Comparison of ENCODE assay signal across 14 mouse cellular contexts in genomic region chr11:22007781-22008110, GRCm38 (mm10). TPM values are rescaled to one million over a fixed set of nuclear protein-coding genes. Genes with fewer than 3 reads are reported as not detected.
DNase-seq lines count a peak whose midpoint lies in the region; ATAC-seq and TF ChIP-seq lines count a peak whose summit lies in the region.
"Had no signal": no experiment of that assay in that cellular context is flagged by ENCODE, and none has a peak within 500 bp of the region (broad histone marks: within the 10 kb centered on the region; RNA-seq: fewer than 3 reads in every experiment).

No protein-coding gene starts in this region.

- no peak for TF ChIP-seq EP300 in CH12.LX (IDR thresholded peaks at IDR 0.05; ENCODE audit: low read length)

- no peak for TF ChIP-seq CTCF in CH12.LX (conservative IDR thresholded peaks at IDR 0.05 in 1 of 2, IDR thresholded peaks at IDR 0.05 in 1 of 2; ENCODE audit: low read depth in 2 of 2, low read length in 2 of 2)

- H3K9ac ChIP-seq in CH12.LX (ENCODE audit: insufficient read depth, low read depth): peak overlapping the region; percentile 39
- H3K9ac ChIP-seq in forebrain, embryonic 15.5 days (replicated peaks): peak overlapping the region; percentile 47
- H3K9ac ChIP-seq in liver, embryonic 13.5 days: no peak overlapping the region
- H3K9ac ChIP-seq in intestine, embryonic 16.5 days (ENCODE audit: low read depth, low read length): no peak overlapping the region

- peaks cover 38% of the 10 kb centered on the region for H3K4me1 ChIP-seq in heart, embryonic 10.5 days
- H3K4me1 ChIP-seq in CH12.LX (ENCODE audit: control insufficient read depth in 1 of 2, insufficient read depth in 2 of 2): peaks cover 0 to 23% of the 10 kb centered on the region in 2 experiments; a peak in 2 of 4 replicates
- peaks cover 44% of the 10 kb centered on the region for H3K4me1 ChIP-seq in forebrain, embryonic 15.5 days
- H3K4me1 ChIP-seq in liver, embryonic 13.5 days (replicated peaks): peaks cover 12% of the 10 kb centered on the region; the same call in 1 of the 2 replicates
- H3K4me1 ChIP-seq in intestine, embryonic 16.5 days (ENCODE audit: control insufficient read depth, insufficient read depth, low read length): peaks cover 4% of the 10 kb centered on the region; the same call in 1 of the 2 replicates

- DNase-seq in heart, embryonic 10.5 days (ENCODE audit: low spot score): no peak
- no peak for DNase-seq in heart, adult 18-20 months
- DNase-seq in CH12.LX (ENCODE audit: extremely low read depth): no peak
- DNase-seq in liver, embryonic 13.5 days: no peak
- no peak for DNase-seq in left cerebral cortex, adult 8-10 months (ENCODE audit: low spot score in 2 of 2)
- DNase-seq in cerebellum, postnatal 25 days: no peak
- DNase-seq: heart, postnatal 36 days; lung, postnatal 10 days had no signal

- TF ChIP-seq RAD21 in CH12.LX (IDR thresholded peaks at IDR 0.05; ENCODE audit: low read depth, low read length): no peak

- H3K79me2 ChIP-seq in CH12.LX (replicated peaks; ENCODE audit: control insufficient read depth, extremely low read depth, insufficient read depth, poor library complexity, severe bottlenecking): no peaks in the 10 kb centered on the region

- no peaks in the 10 kb centered on the region for H3K9me3 ChIP-seq in heart, embryonic 10.5 days
- H3K9me3 ChIP-seq in CH12.LX (replicated peaks; ENCODE audit: low read length): peaks cover 2% of the 10 kb centered on the region
- H3K9me3 ChIP-seq in forebrain, embryonic 15.5 days: no peaks in the 10 kb centered on the region
- no peaks in the 10 kb centered on the region for H3K9me3 ChIP-seq in liver, embryonic 13.5 days (replicated peaks)
- no peaks in the 10 kb centered on the region for H3K9me3 ChIP-seq in intestine, embryonic 16.5 days (ENCODE audit: control insufficient read depth, low read length)
- H3K9me3 ChIP-seq: G1E had no signal

- peak overlapping the region; percentile 89 for H3K4me2 ChIP-seq in CH12.LX (ENCODE audit: insufficient read depth, low read depth, poor library complexity, severe bottlenecking)
- peak overlapping the region; percentile 77 for H3K4me2 ChIP-seq in forebrain, embryonic 15.5 days (replicated peaks)
- peak overlapping the region; percentile 18 for H3K4me2 ChIP-seq in liver, embryonic 13.5 days
- H3K4me2 ChIP-seq in intestine, embryonic 16.5 days (ENCODE audit: low read depth, low read length): no peak overlapping the region

- in situ Hi-C loops in CH12.LX (cut with MboI; ENCODE audit: low pct_ligation_motif_present, low pct_unique_long_range_greater_than_20kb, low sequenced_read_pairs): no loop called here

- dilution Hi-C loops in CH12.LX (cut with MboI; ENCODE audit: extremely low pct_ligation_motif_present, extremely low pct_unique_long_range_greater_than_20kb, low sequenced_read_pairs): no loop called here

- H3K27me3 ChIP-seq in heart, embryonic 10.5 days (ENCODE audit: insufficient read depth, poor library complexity, severe bottlenecking): peaks cover 50% of the 10 kb centered on the region
- no peaks in the 10 kb centered on the region for H3K27me3 ChIP-seq in CH12.LX (replicated peaks)
- peaks cover 17% of the 10 kb centered on the region for H3K27me3 ChIP-seq in forebrain, embryonic 15.5 days
- H3K27me3 ChIP-seq in liver, embryonic 13.5 days: peaks cover 75% of the 10 kb centered on the region
- H3K27me3 ChIP-seq in intestine, embryonic 16.5 days (replicated peaks; ENCODE audit: control insufficient read depth, insufficient read depth, low read length): peaks cover 45% of the 10 kb centered on the region

- TF ChIP-seq POLR2A in CH12.LX (IDR thresholded peaks at IDR 0.05; ENCODE audit: low read depth, low read length): no peak

- H3K27ac ChIP-seq in heart, embryonic 10.5 days: no peak overlapping the region
- no peak overlapping the region for H3K27ac ChIP-seq in CH12.LX (ENCODE audit: insufficient read depth, low read depth)
- peak overlapping the region; percentile 92 for H3K27ac ChIP-seq in forebrain, embryonic 15.5 days (replicated peaks)
- no peak overlapping the region for H3K27ac ChIP-seq in liver, embryonic 13.5 days
- no peak overlapping the region for H3K27ac ChIP-seq in intestine, embryonic 16.5 days (ENCODE audit: low read length)
- H3K27ac ChIP-seq: kidney, postnatal 0 days had no signal

- no peaks in the 10 kb centered on the region for H3K36me3 ChIP-seq in heart, embryonic 10.5 days
- H3K36me3 ChIP-seq in CH12.LX (replicated peaks in 1 of 2; ENCODE audit: control insufficient read depth in 1 of 2, insufficient read depth in 1 of 2, low read length in 1 of 2): no peaks in the 10 kb centered on the region
- no peaks in the 10 kb centered on the region for H3K36me3 ChIP-seq in forebrain, embryonic 15.5 days
- H3K36me3 ChIP-seq in liver, embryonic 13.5 days: no peaks in the 10 kb centered on the region
- no peaks in the 10 kb centered on the region for H3K36me3 ChIP-seq in intestine, embryonic 16.5 days (ENCODE audit: control insufficient read depth, insufficient read depth, low read length)
- H3K36me3 ChIP-seq: G1E had no signal

- peak overlapping the region; percentile 51 for H3K4me3 ChIP-seq in heart, embryonic 10.5 days
- peak overlapping the region; percentile 35 to 44 (median 40) for H3K4me3 ChIP-seq in CH12.LX (replicated peaks in 1 of 3; ENCODE audit: low read depth in 2 of 3, low read length in 2 of 3, poor library complexity in 1 of 3)
- peak overlapping the region; percentile 36 for H3K4me3 ChIP-seq in forebrain, embryonic 15.5 days
- H3K4me3 ChIP-seq in liver, embryonic 13.5 days (replicated peaks): no peak overlapping the region; the same call in 1 of the 2 replicates
- no peak overlapping the region for H3K4me3 ChIP-seq in intestine, embryonic 16.5 days (ENCODE audit: low read length)

- no peak for ATAC-seq in forebrain, embryonic 15.5 days (replicated peaks)
- no peak for ATAC-seq in liver, embryonic 13.5 days (ENCODE audit: low read depth)
- no peak for ATAC-seq in intestine, embryonic 16.5 days

- 2% methylated on average over 6 of the region's 6 CpGs for WGBS in heart, embryonic 10.5 days
- 2% methylated on average over 6 of the region's 6 CpGs for WGBS in forebrain, embryonic 15.5 days
- 3% methylated on average over 6 of the region's 6 CpGs for WGBS in liver, embryonic 13.5 days (ENCODE audit: insufficient replicate concordance)
- 26% methylated on average over 6 of the region's 6 CpGs for WGBS in intestine, embryonic 16.5 days

TF ChIP-seq in CH12.LX, 34 proteins besides CTCF, POLR2A, EP300 and RAD21:
- TF ChIP-seq IRF4 (IDR thresholded peaks at IDR 0.05; ENCODE audit: low read depth, low read length) (peak; percentile 46; the same call in 1 of the 2 replicates), MAZ (IDR thresholded peaks at IDR 0.05; ENCODE audit: low read depth, low read length) (peak; percentile 14; the same call in 1 of the 2 replicates), ZKSCAN1 (IDR thresholded peaks at IDR 0.05; ENCODE audit: borderline replicate concordance, low read depth, low read length) (no peak)

RNA-seq across cellular contexts. Expression of gene Otx1, which starts 5.0 kb away (rescaled TPM):
- 0.12 and 0.33 TPM in 2 replicates for polyA plus RNA-seq in heart, embryonic 10.5 days (2016; fragmentation: Nextera tagmentation; extraction: Ambion mirVana)
- under 1 TPM in 1 of 2 experiments, not detected in 1; 0.23 TPM for total RNA-seq in heart, adult 18-20 months (2021)
- total RNA-seq in CH12.LX (2012; rRNA removed) (not detected in 2 replicates), CH12.LX (2014; rRNA removed) (not detected in 2 replicates)
- not detected in 2 replicates for polyA plus RNA-seq in CH12.LX (2012; ENCODE audit: insufficient read length, low read depth)
- 9.8 and 10.6 TPM in 2 replicates for polyA plus RNA-seq in forebrain, embryonic 15.5 days (2015; fragmentation: Nextera tagmentation; extraction: Ambion mirVana)
- not detected in 2 replicates for polyA plus RNA-seq in liver, embryonic 13.5 days (2015; fragmentation: Nextera tagmentation; extraction: Ambion mirVana)
- not detected in 2 replicates for polyA plus RNA-seq in intestine, embryonic 16.5 days (2015; fragmentation: Nextera tagmentation; extraction: Ambion mirVana)
- total RNA-seq in left cerebral cortex, adult 8-10 months (2022): 1 to 10 TPM; 4.9 to 7.1 (median 5.9) TPM
- total RNA-seq: common myeloid progenitor, adult 5-6 weeks; heart, postnatal 36 days had no signal
- polyA plus RNA-seq: kidney, postnatal 0 days; neural tube, embryonic 11.5 days had no signal

Comparison
In these comparisons a context has a peak if more than half of its experiments do, and no peak if none do; other contexts are left out.
1. H3K4me3 ChIP-seq: peak in heart, embryonic 10.5 days (single experiment), CH12.LX (3 of 3) and forebrain, embryonic 15.5 days (single experiment); none in liver, embryonic 13.5 days (single experiment) and intestine, embryonic 16.5 days (single experiment).
2. H3K9ac ChIP-seq: peak in CH12.LX (single experiment) and forebrain, embryonic 15.5 days (single experiment); none in liver, embryonic 13.5 days (single experiment) and intestine, embryonic 16.5 days (single experiment).